Mouse (Mus musculus) lung, postnatal 0 days (tissue): Measurements from ENCODE around the gene Rufy3.

ENCODE experiments used
- CTCF ChIP-seq: IDR thresholded peaks from 2 replicates; pipeline ENCODE4 v1.5.1; 2016; ENCODE audit warnings: antibody characterized with exemption, mild to moderate bottlenecking
- EP300 ChIP-seq: IDR thresholded peaks from 2 replicates; pipeline ENCODE4 v1.6.1; 2016; ENCODE audit warnings: antibody characterized with exemption, mild to moderate bottlenecking, control low read depth

GRCm38 (mm10) chr5:88598961-88599360, 34.1 kb downstream of the Rufy3 start:
- TF ChIP-seq CTCF, result no peak
- no peak for TF ChIP-seq EP300
